Mouse (Mus musculus): ENCODE measurements at regions not wholly inside any gene's neighbourhood (a gene's known extent, or its start where the extent isn't known, plus 50 kb on each side); places are given as distances from the start of the nearest gene placed in this dataset.

- no peak for DNase-seq (ENCODE audit: low spot score in 2 of 2)
Observed at GRCm38 (mm10) chr13:99057293-99057588, 72.9 kb upstream of the 1700024P04Rik start.

GRCm38 (mm10) chr13:99056432-99057292 is 72.3 kb upstream of the 1700024P04Rik start:
- DNase-seq (ENCODE audit: low spot score in 2 of 2), result no peak

- DNase-seq (ENCODE audit: low spot score in 2 of 2), result no peak
Observed at GRCm38 (mm10) chr13:99055609-99056321, 71.4 kb upstream of the 1700024P04Rik start.

- no peak for DNase-seq (ENCODE audit: low spot score in 2 of 2)
Observed at GRCm38 (mm10) chr13:99052076-99052475, 67.7 kb upstream of the 1700024P04Rik start.

- DNase-seq (ENCODE audit: low spot score in 2 of 2), result no peak
Observed at GRCm38 (mm10) chr13:99049699-99050098, 65.3 kb upstream of the 1700024P04Rik start.

- DNase-seq (ENCODE audit: low spot score in 2 of 2), result no peak
Observed at GRCm38 (mm10) chr13:99048651-99049100, 64.3 kb upstream of the 1700024P04Rik start.

- no peak for DNase-seq (ENCODE audit: low spot score in 2 of 2)
Observed at GRCm38 (mm10) chr13:99047219-99047618, 62.9 kb upstream of the 1700024P04Rik start.

- DNase-seq (ENCODE audit: low spot score in 2 of 2), result no peak
Observed at GRCm38 (mm10) chr13:99046737-99047136, 62.4 kb upstream of the 1700024P04Rik start.

- no peak for DNase-seq (ENCODE audit: low spot score in 2 of 2)
Observed at GRCm38 (mm10) chr13:99042086-99042485, 57.7 kb upstream of the 1700024P04Rik start.

- no peak for DNase-seq (ENCODE audit: low spot score in 2 of 2)
Observed at GRCm38 (mm10) chr13:99041256-99041655, 56.9 kb upstream of the 1700024P04Rik start.

- no peak for DNase-seq (ENCODE audit: low spot score in 2 of 2)
Observed at GRCm38 (mm10) chr13:99040846-99041245, 56.5 kb upstream of the 1700024P04Rik start.

GRCm38 (mm10) chr13:99040171-99040570 is 55.8 kb upstream of the 1700024P04Rik start:
- DNase-seq (ENCODE audit: low spot score in 2 of 2), result no peak

- no peak for DNase-seq (ENCODE audit: low spot score in 2 of 2)
Observed at GRCm38 (mm10) chr13:99039063-99039385, 54.7 kb upstream of the 1700024P04Rik start.

GRCm38 (mm10) chr13:99038198-99039062 is 54.1 kb upstream of the 1700024P04Rik start:
- DNase-seq (ENCODE audit: low spot score in 2 of 2), result no peak

GRCm38 (mm10) chr13:99037131-99037530 is 52.8 kb upstream of the 1700024P04Rik start:
- no peak for DNase-seq (ENCODE audit: low spot score in 2 of 2)
